Mouse (Mus musculus) bone marrow macrophage, adult 2 months (primary cell): Measurements from ENCODE around the gene Rab27a. TPM values are rescaled to one million over a fixed set of nuclear protein-coding genes. Genes with fewer than 3 reads are reported as not detected.

Experiments
- H3K27ac ChIP-seq: 2 replicates; pipeline ENCODE4 v1.5.1; 2012; ENCODE audit warnings: low read depth, low read length; ENCODE audit not compliant: insufficient read depth
- H3K4me1 ChIP-seq: 2 replicates; pipeline ENCODE4 v1.6.1; 2012; ENCODE audit warnings: low read length; ENCODE audit not compliant: control insufficient read depth, insufficient read depth
- H3K4me3 ChIP-seq: 2 replicates; pipeline ENCODE4 v1.5.1; 2012; ENCODE audit warnings: mild to moderate bottlenecking, low read length, moderate library complexity; ENCODE audit not compliant: insufficient read depth
- CTCF ChIP-seq: IDR thresholded peaks from 2 replicates; pipeline ENCODE4 v1.5.1; 2012; ENCODE audit warnings: low read depth, mild to moderate bottlenecking, low read length, moderate library complexity
- POLR2A ChIP-seq: IDR thresholded peaks from 2 replicates; pipeline ENCODE4 v1.6.1; 2012; ENCODE audit warnings: mild to moderate bottlenecking, low read depth, low read length, borderline replicate concordance
- polyA plus RNA-seq: library from polyadenylated mRNA; stranded (reverse); fragments of >200 nt; gene quantifications from 2 replicates; pipeline ENCODE4 v1.2.4, GENCODE M21; 2012; ENCODE audit not compliant: missing spikeins, insufficient read depth, insufficient read length

Rab27a gene
- polyA plus RNA-seq, 1 experiment = 3.0 TPM

- Histone ChIP-seq H3K27ac (no peak overlapping the region), H3K4me1 (peaks cover 25% of the 10 kb centered on the region), H3K4me3 (no peak overlapping the region)
- TF ChIP-seq POLR2A = no peak
- no peak for TF ChIP-seq CTCF
Observed at GRCm38 (mm10) chr9:73129875-73130274, 85.2 kb downstream of the Rab27a start.

DNA sequence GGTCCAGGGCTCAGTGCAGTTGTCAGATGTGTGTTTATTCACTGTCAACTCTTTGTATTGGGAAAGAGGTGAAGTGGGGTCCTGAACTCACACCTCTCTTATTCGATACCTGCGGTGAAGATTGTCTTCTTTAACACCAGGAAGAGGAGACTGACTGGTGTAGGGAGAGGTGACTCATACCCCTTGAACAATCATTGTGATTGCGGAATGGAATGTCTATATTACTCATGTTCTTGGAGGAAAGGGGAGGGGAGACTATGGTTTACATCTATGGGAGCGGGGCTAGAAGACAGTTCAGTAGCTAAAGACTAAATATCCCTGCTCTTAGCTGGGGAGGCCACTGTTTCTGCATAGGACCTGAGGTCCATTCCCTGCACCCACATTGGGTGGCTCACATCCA is 85.9 kb downstream of the Rab27a start:
- peaks cover 25% of the 10 kb centered on the region for H3K4me1 ChIP-seq
- no peak overlapping the region for H3K4me3 ChIP-seq
- no peak for TF ChIP-seq CTCF
- H3K27ac ChIP-seq = no peak overlapping the region

GRCm38 (mm10) chr9:73137341-73137886 is 92.8 kb downstream of the Rab27a start:
- Histone ChIP-seq H3K4me1 (no peaks in the 10 kb centered on the region), H3K27ac (no peak overlapping the region), H3K4me3 (no peak overlapping the region)
- TF ChIP-seq CTCF (no peak), POLR2A (no peak)

Other genes starting within 250 kb of the Rab27a start
- not detected in 2 replicates for gene Prtg, start 238.0 kb upstream of the Rab27a start, polyA plus RNA-seq
- not detected in 2 replicates for gene Pygo1, start 119.2 kb upstream of the Rab27a start, polyA plus RNA-seq
- 0.34 and 0.48 TPM in 2 replicates for gene Dyx1c1, start 86.1 kb upstream of the Rab27a start, polyA plus RNA-seq
- not detected in 2 replicates for gene Gm44503, start 86.0 kb upstream of the Rab27a start, polyA plus RNA-seq
- 6.8 and 7.7 TPM in 2 replicates for gene Ccpg1os, start 59.5 kb upstream of the Rab27a start, polyA plus RNA-seq
- gene Ccpg1, start 59.4 kb upstream of the Rab27a start, polyA plus RNA-seq = 91.6 and 95.8 TPM in 2 replicates
- 12.6 and 15.3 TPM in 2 replicates for gene Pigb, start 4.5 kb upstream of the Rab27a start, polyA plus RNA-seq
- not detected in 2 replicates for gene Khdc3, start 57.0 kb downstream of the Rab27a start, polyA plus RNA-seq
- not detected in 2 replicates for gene Gm20509, start 57.6 kb downstream of the Rab27a start, polyA plus RNA-seq
- 50.6 and 51.3 TPM in 2 replicates for gene Rsl24d1, start 68.6 kb downstream of the Rab27a start, polyA plus RNA-seq